Mouse (Mus musculus) T-cell, adult 2 months (primary cell): ENCODE measurements around the gene Asb3.
A peak's percentile ranks its signal among the peaks of the same experiment; 100 is the strongest.

Experiments
- DNase-seq: peaks from one replicate; pipeline ENCODE4 v3.0.0; 2022; ENCODE audit warnings: low spot score

Asb3 gene

DNA sequence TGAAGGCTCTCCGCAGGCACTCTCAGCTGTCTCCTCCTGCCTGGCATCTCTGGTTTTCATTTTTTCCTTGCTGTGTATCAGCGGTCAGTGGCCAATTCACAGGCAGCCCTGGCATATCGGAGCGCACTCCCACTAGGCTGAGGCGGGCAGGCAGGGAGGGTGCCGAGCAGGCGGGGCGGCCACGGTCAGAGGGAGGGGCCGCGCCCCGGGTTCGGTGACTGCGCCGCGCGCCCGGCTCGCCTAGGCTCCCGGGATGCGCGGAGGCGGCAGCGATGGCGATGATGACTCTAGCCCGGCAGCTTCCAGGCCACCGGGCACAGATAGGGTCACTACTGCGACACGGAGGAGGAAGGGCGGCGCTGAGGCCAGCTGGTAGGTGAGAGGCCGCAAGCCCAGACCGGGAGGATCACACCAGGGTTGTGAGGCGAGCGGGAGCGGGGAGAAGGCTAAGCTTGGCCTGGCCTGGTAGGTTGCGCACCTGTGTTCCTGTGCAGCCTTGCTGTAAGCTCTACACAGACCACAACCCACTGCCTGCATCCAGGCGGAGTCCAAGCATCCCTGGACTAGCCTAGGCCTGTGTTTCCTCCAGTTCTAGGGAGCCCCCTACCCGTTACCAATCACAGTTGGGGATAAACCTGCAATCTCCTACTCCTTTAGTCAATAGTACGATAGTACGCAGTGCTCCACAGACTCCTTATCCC is at the start of gene Asb3, which contains the start of gene Gpr75:
TSS of gene Asb3 (plus strand) at position 246 of the 701 bp plus-strand sequence.
TSS of gene Gpr75 (plus strand) at position 188 of the 701 bp plus-strand sequence.
- no peak for DNase-seq

- no peak for DNase-seq
Observed at GRCm38 (mm10) chr11:30838793-30839192, 46.4 kb upstream of the Asb3 start.

DNA sequence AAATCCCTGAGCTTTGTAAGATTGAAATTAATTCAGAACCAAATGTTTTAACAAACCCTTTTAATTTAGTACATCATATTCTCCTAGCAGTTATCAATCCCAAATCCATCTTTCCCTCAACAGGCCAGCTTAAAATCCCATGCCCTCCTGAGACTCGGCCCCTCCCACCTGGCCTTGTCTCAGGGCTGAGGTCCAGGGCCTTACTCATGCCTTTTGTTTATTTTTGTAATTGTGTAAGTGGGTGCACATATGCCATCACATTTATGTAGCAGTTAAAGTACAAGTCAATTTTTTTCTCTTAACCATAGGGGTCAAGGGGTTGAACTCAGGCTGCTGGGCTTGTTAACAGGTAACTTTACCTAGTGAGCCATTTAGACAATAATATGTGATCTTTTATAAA is 40.9 kb upstream of the Asb3 start:
- no peak for DNase-seq

- DNase-seq, result no peak
Observed at GRCm38 (mm10) chr11:30872425-30872824, 12.8 kb upstream of the Asb3 start.

GRCm38 (mm10) chr11:30888153-30888552 is 2.9 kb downstream of the Asb3 start:
- no peak for DNase-seq

- DNase-seq, result no peak
Observed at GRCm38 (mm10) chr11:30896201-30896600, 11.0 kb downstream of the Asb3 start.

GRCm38 (mm10) chr11:30899312-30899711 is 14.1 kb downstream of the Asb3 start:
- no peak for DNase-seq

DNA sequence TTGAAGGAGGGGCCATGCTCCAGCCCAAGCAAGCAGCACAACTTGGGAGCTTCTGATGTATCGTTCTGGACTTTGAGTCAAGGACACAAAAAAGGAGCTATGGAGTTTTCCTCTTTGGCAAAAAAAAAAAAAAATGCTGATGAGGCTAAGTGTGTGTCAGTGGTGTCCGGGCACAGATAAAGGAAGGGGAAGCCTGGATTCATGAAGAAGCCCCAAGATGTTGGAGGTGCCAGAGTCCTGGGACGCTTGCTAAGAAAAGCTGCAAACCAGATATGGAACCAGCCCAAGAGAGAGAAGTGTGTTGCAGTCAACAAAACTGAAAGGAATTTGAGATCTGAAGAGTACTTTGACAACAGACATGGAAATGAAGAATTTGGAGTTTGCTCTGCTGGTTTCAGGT is 27.1 kb downstream of the Asb3 start:
- no peak for DNase-seq

DNA sequence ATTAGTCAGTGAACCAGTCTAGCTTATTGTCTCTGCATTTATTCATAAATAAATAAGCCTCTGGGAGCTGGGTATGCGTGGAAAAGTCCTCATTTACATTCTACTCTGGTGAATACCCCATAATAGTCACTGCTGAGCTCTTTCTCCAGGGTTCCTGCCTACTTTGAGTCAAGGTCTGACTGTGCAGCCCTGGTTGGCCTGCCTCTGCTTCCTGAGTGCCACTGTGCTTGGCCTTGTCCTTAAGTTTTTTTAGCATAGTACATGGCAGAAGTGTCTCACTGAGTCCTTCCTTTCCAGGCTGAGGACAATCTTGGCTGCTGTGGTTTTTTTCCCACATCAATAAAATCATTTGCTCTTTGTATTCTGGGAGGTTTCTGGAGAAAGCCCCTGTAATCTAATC is 35.4 kb downstream of the Asb3 start:
- no peak for DNase-seq

- DNase-seq, result no peak
Observed at GRCm38 (mm10) chr11:30923283-30923682, 38.1 kb downstream of the Asb3 start.

DNA sequence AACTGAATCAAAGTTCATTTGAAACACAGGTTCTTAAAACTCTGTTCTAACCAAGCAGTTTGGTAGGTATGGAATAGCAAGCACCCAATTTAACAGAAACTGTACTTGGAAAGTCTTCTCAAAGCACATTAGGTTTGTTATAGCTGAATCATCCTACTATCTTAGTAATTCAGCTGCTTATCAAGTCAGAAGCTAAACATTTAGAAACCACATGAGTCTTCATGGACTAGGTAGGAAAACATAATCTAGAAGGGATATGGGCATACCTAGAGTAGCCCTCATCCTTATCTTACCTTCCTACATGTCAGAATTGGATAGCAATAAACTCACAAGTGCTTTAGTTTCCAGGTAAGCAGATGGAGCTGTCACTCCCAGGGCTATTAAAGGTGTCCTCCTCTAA is 42.9 kb downstream of the Asb3 start:
- DNase-seq, result no peak

DNA sequence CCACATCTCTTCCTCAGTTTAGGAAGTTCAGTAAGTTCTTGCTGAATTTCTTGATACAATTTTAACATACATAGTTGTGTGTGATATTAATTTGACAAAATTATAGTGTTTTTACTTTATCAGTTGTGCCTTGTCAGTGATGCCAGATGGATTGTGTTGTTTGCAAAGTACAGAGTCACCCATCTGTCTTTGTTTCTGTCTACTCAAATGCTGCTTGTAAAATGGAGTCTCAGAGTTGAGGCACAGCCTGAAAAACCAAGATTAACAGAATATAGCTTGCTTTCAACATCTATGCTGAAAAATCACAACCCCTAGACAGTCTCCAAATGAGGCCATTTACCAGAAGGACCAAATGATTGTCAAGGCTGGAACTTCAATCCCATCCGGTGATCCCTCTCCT is 43.3 kb downstream of the Asb3 start:
- DNase-seq, result no peak

DNA sequence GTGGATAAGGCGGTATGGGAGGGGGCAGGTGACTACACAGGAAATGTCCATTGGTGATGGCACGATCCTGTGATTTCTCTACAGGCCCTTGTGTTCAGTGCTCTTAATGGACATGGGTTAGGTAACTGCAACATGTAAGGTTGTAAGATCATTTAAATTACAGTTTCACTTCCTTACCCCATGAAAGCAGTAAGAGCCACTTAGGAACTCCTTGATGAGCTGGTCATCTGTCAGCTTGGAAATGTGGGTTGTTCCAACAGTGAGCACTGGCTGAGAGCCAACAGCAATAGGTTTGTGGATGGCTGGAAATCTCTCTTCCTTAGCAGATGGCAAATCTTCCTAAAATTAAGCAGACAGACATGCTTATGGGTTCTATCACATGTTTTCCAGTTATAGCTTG is 58.3 kb downstream of the Asb3 start:
- no peak for DNase-seq

DNA sequence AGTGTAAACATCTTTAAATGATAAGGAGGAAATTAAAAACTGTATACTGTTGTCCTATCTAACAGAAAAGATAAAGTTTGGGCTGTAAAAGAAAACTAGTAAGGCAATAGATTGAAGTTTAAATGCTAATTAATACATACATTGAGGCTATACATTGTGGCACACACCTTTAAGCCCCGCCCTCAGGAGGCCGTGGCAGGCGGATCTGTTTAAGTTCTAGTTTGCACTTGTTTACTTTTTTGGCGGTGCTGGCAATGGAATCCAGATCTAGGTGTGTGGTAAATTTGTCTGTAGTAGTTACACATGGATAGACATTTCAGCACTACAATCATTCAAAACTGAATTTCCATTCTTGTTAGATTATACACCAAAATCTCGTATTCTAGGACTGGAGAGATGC is 67.6 kb downstream of the Asb3 start:
- DNase-seq, result peak; percentile 1

GRCm38 (mm10) chr11:30953469-30954154 is 68.4 kb downstream of the Asb3 start:
- no peak for DNase-seq

DNA sequence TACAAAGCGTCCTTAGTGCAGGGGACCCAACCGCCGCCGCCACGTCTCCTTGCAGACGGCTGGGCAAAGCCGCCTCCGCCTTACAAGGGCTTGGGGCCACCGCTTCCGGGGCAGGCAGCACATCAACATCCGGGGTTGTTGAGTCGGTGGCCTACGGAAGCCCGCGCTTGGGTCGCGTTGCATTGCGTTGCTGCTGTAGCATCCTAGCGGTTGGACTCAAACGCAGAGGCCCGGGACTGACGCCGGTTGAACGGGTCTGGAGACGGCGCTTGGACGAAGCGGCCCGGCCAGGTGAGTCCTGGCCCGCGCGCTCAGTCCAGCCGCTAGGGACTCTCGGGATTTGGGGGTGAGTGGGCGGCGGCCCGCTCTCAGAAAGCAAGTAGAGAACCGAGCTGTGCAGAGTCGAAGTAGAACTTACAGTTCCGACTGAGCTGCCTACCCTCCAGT is 69.1 kb downstream of the Asb3 start, which contains the start of gene Erlec1:
TSS of gene Erlec1 (minus strand) at position 57 of the 447 bp plus-strand sequence.
- DNase-seq, result peak; percentile 92

DNA sequence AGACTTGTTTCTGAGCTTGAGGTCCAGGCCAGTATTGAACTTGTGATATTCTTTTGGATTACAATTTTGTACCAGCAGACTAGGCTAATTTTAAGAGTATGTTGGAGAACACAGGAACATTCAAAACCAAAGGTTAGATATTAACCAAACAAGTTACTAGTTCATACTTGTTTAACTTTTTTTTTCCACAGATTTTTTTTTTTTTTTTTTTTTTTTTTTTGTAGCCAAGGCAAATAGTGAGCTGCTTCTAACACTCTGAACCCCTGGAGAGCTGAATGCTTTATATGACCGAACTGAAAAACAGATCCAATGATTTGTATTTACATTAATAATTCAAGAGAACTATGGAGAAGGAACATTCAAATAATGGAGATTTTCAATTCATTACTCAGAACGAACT is 100.0 kb downstream of the Asb3 start:
- DNase-seq, result no peak

DNA sequence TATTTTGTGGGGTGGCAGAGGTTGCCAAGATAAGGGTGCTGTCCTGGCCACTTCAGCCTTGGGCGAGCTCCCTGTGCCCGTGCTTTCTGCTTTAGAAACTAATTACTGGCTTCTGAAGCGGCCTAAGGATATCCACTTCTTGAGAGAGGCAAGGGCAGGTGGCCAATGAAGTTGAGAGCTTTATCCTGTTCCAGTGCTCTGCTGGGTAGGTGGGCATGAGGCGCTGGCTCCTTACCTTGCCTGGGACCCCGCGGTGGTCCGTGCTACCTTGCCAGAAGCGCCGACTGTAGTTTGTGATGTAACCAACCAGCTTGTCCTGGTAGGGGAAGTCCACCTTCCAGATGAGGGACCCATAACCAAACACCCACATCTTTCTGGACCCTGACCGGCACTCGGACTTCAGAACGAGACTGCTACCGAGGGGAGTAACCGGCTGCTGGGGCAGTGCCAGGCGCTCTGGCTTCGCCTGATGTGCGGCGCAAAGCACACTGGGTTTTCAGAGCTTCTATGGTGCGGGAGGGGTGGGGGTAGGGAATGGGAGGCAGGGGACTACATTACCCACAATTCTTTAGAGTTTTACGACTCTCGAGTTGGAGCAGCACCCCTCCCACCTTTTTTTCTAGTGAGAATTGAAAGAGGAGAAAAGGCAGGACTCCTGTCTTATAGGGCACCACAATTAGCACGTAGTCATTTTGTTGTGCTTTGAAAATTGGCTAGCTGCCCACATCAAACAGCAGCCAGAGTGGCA is 100.8 kb downstream of the Asb3 start, which contains the start of gene Chac2:
TSS of gene Chac2 (minus strand) at position 474 of the 748 bp plus-strand sequence.
- DNase-seq, result peak; percentile 84

DNA sequence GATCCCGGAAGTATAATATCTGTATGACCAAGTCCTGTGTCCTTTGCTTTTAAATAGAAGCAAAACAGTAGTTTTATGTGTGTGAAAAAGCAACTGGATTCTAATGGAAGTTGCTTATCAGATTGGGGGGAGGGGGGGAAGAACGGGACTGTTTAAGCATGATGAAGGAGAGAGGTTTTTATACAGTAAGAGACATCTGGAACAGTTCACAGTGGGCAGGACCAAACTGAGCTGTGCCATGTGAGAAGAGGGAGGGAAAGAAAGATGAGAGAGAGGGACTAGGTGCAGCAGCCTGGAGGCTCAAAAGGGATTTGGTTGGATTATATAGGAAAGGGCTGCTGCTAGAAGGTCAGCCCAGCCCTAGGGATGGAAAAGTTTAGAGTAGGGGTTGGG is 101.4 kb downstream of the Asb3 start:
- no peak for DNase-seq

- no peak for DNase-seq
Observed at GRCm38 (mm10) chr11:30996670-30997069, 111.5 kb downstream of the Asb3 start.

- DNase-seq, result no peak
Observed at GRCm38 (mm10) chr11:30998199-30998598, 113.0 kb downstream of the Asb3 start.

DNA sequence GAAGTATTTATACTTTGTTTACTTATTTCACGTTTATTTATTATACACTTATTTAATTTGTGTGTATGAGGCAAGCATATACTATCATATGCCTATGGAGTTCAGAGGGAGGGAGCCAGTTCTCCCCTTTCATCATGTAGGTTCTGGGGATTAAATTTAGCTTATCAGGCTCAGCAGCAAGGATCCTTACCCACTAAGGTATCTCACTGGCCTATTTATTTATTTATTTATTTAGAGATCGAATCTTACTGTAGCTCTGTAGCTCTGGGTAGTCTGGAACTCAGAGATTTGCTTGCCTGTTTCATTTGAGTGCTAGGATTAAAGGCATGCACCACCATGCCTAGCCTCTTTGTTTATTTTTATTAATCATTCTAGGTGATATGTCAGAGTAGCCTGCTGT is 113.5 kb downstream of the Asb3 start:
- no peak for DNase-seq

GRCm38 (mm10) chr11:31000028-31000427 is 114.8 kb downstream of the Asb3 start:
- no peak for DNase-seq
